Mouse (Mus musculus): ENCODE data around the gene Zmynd12. TPM values are rescaled to one million over a fixed set of nuclear protein-coding genes. Genes with fewer than 3 reads are reported as not detected.
A peak's percentile ranks its signal among the peaks of the same experiment; 100 is the strongest.

Zmynd12 gene
- polyA plus RNA-seq, 1 experiment from 2014 or later: 0.23 TPM

DNA sequence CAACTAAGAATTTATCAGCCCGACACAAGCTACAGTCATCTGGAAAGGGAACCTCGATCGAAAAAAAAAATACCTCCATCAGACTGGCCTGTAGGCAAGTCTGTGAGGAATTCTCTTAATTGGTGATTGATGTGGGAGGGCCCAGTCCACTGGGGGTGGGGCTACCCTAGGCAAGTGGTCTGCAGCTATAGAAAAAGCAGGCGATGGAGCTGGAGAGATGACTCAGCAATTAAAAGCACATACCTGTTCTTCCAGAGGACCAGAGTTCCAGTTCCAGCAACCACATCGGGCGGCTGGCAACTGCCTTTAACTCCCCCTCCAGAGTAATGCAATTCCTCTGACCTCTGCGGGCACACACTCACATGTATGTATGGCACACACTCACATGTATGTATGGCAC is 62.3 kb downstream of the Zmynd12 start:
- no peak overlapping the region for H3K4me3 ChIP-seq
- WGBS (ENCODE audit: insufficient replicate concordance): 63% methylated on average over 7 of the region's 7 CpGs
- H3K27ac ChIP-seq: no peak overlapping the region
- H3K36me3 ChIP-seq: no peaks in the 10 kb centered on the region
- ATAC-seq: no peak
- no peaks in the 10 kb centered on the region for H3K4me1 ChIP-seq
- H3K9me3 ChIP-seq (replicated peaks): no peaks in the 10 kb centered on the region
- H3K4me2 ChIP-seq: no peak overlapping the region
- H3K27me3 ChIP-seq (replicated peaks): peaks cover 25% of the 10 kb centered on the region
- no peak overlapping the region for H3K9ac ChIP-seq

DNA sequence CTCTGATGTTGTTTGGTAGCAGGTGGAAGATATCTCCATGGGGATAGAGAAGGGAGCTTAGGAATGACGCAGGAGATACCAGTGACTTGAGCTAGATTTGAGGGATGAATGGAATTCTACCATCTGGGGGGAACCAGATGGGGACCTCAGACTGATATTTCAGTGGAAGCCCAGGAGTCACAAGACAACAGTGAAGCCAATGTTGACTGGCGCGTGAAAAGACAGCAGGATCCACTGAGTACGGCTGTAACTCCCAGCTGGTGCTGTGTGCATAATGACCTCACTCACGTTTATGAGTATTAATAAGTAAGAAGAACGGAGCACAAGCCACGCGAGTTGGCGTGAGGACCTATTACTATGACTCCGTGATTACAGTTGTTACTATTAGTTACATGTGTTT is 67.1 kb downstream of the Zmynd12 start:
- H3K9ac ChIP-seq: no peak overlapping the region
- H3K4me2 ChIP-seq: no peak overlapping the region
- H3K36me3 ChIP-seq: no peaks in the 10 kb centered on the region
- H3K4me3 ChIP-seq: no peak overlapping the region
- peaks cover 50% of the 10 kb centered on the region for H3K27me3 ChIP-seq (replicated peaks)
- WGBS (ENCODE audit: insufficient replicate concordance): 81% methylated on average over 10 of the region's 10 CpGs
- ATAC-seq: no peak
- H3K4me1 ChIP-seq: peaks cover 5% of the 10 kb centered on the region; the same call in 1 of the 2 replicates
- no peaks in the 10 kb centered on the region for H3K9me3 ChIP-seq (replicated peaks)
- no peak overlapping the region for H3K27ac ChIP-seq

DNA sequence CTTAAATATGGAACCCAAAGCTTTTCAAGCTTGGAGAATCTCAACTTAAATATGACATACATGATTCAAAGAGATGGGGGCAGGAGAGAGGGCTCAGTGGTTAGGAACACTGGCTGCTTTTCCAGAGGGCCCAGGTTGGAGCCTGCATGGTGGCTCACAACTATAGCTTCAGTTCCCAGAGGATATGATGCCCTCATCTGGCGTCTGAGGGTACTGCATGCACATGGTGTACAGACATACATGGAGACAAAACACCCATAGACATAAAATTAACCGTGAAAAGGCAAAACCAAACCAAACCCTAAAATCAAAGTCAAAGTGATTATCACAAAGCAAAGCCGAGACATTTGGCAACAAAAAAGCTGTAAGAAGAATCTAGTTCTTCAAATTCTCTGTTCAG is 68.2 kb downstream of the Zmynd12 start:
- Histone ChIP-seq H3K9ac (no peak overlapping the region), H3K4me1 (peaks cover 5% of the 10 kb centered on the region; the same call in 1 of the 2 replicates), H3K4me3 (no peak overlapping the region), H3K27ac (no peak overlapping the region), H3K4me2 (no peak overlapping the region), H3K36me3 (no peaks in the 10 kb centered on the region), H3K27me3 (replicated peaks) (peaks cover 57% of the 10 kb centered on the region), H3K9me3 (replicated peaks) (no peaks in the 10 kb centered on the region)
- ATAC-seq: no peak
- 56% methylated on average over 3 of the region's 3 CpGs for WGBS (ENCODE audit: insufficient replicate concordance)

DNA sequence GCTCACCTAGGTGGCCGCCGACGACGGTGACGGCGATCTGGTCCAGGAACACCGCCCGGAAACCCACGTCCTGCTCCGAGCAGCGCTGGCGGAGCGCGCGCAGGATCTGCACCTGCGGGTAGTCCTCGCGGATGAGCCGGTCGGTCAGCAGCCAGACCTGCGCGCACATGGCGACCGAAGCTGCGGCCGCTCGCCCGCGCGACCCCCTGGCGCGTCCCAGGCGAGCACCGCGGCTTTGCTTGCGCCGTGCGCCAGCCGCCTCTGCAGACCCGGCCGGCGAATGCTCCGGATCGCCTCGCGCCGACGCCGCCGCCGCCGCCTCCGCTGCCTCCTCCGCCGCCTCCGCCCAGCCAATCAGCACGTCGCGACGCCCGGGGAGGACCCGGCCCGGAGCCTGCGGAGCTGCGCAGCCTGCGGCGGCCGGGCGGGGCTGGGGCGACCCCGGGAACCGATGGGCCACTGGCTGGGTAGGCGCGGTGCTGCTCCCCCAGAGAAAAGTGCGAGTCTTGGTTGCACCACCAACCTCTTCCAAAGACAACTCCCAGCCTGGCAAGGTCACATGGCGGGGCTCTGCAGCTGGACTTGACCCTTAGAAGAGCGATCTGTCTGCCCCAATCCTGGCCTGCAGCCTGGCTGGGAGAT is 69.8 kb downstream of the Zmynd12 start, which contains the start of gene Rimkla:
Gene Rimkla, minus strand, starts transcription at position 338 of the 642 bp plus-strand sequence.
- ATAC-seq: peak; percentile 62; the same call in 1 of the 2 replicates
- peak within 1 kb of the TSS; percentile 76 for H3K4me2 ChIP-seq
- under 1% methylated on average over 60 of the region's 77 CpGs for WGBS (ENCODE audit: insufficient replicate concordance)
- no peaks in the 10 kb centered on the region for H3K9me3 ChIP-seq (replicated peaks)
- H3K4me1 ChIP-seq: peaks cover 5% of the 10 kb centered on the region; the same call in 1 of the 2 replicates
- H3K36me3 ChIP-seq: no peaks in the 10 kb centered on the region
- H3K9ac ChIP-seq: peak within 1 kb of the TSS; percentile 31; the same call in 1 of the 2 replicates
- H3K27me3 ChIP-seq (replicated peaks): peaks cover 57% of the 10 kb centered on the region
- peak within 1 kb of the TSS; percentile 54 for H3K4me3 ChIP-seq
- no peak within 1 kb of the TSS for H3K27ac ChIP-seq

DNA sequence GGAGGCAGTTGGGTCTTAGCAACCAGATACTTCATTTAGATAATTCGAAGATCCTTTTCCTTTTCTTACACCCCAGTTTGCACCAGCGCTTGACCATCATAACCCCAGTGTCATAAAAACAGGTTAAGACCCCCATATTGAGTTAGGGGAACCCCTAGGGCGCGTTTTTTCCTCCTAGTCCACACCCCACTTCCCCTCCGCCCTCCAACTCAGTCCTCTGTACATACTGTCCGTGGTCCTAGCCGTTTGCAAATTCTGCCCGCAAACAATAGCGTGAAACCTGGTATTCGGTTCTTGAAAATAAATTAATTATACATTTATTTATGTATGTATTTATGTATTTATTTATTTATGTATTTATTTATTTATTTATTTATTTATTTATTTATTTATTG is 70.3 kb downstream of the Zmynd12 start:
- peaks cover 57% of the 10 kb centered on the region for H3K27me3 ChIP-seq (replicated peaks)
- H3K4me3 ChIP-seq: peak overlapping the region; percentile 54; the same call in 1 of the 2 replicates
- peak overlapping the region; percentile 76 for H3K4me2 ChIP-seq
- H3K4me1 ChIP-seq: peaks cover 5% of the 10 kb centered on the region; the same call in 1 of the 2 replicates
- WGBS (ENCODE audit: insufficient replicate concordance): 28% methylated on average over 10 of the region's 10 CpGs
- no peak for ATAC-seq
- H3K9me3 ChIP-seq (replicated peaks): no peaks in the 10 kb centered on the region
- H3K9ac ChIP-seq: no peak overlapping the region
- H3K27ac ChIP-seq: no peak overlapping the region
- H3K36me3 ChIP-seq: no peaks in the 10 kb centered on the region

DNA sequence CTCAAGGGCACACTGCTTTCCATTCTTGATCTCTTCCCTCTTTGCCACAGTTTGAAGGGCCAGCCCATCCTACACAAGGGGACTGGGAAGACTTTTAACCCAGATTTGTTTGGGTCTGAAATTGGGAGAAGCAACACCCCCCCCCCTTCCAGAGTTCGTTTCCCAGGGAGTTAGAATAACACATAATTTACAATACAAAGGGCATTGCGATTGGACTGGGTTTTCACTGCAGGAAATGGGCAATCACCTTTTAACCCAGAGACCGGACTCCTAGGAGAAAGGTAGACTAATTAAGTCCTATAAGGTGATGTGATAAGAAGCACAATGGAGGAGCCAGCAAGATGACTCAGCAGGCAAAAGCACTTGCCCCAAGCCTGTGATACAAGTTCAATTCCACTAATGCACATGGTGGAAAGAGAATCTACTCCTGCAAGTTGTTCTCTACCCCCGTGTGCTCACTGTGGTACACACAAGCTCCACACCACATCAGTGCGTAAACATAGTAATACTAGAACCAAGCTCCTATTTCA is 75.8 kb downstream of the Zmynd12 start:
- WGBS (ENCODE audit: insufficient replicate concordance): 52% methylated on average over 5 of the region's 5 CpGs
- H3K4me1 ChIP-seq: no peaks in the 10 kb centered on the region
- H3K9ac ChIP-seq: no peak overlapping the region
- peaks cover 23% of the 10 kb centered on the region for H3K27me3 ChIP-seq (replicated peaks)
- no peak overlapping the region for H3K4me2 ChIP-seq
- H3K36me3 ChIP-seq: no peaks in the 10 kb centered on the region
- H3K4me3 ChIP-seq: no peak overlapping the region
- no peak overlapping the region for H3K27ac ChIP-seq
- ATAC-seq: no peak
- no peaks in the 10 kb centered on the region for H3K9me3 ChIP-seq (replicated peaks)

DNA sequence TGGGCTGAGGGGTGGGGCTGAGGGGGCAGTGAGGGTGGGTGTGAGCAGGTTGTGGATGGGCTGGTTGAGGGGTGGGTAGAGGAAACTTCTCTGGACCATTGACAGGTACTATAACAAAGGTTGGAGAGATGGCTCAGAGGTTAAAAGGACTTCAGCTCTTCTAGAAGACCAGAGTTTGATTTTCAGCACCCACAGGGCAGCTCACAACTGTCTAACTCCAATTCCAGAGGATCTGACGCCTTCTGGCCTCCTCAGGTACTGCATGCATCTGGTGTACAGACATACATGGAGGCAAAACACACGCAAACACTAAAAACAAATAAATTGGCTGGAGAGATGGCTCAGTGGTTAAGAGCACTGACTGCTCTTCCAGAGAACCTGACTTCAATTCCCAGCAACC is 89.0 kb downstream of the Zmynd12 start:
- H3K27me3 ChIP-seq (replicated peaks): 0 out of 2 replicates have a peak, but pooled peaks cover 7% of the 10 kb centered on the region
- no peaks in the 10 kb centered on the region for H3K4me1 ChIP-seq
- WGBS (ENCODE audit: insufficient replicate concordance): 50% methylated on average over 2 of the region's 2 CpGs
- no peaks in the 10 kb centered on the region for H3K9me3 ChIP-seq (replicated peaks)
- no peak for ATAC-seq
- no peak overlapping the region for H3K9ac ChIP-seq
- no peak overlapping the region for H3K27ac ChIP-seq
- H3K4me3 ChIP-seq: no peak overlapping the region
- H3K4me2 ChIP-seq: no peak overlapping the region
- H3K36me3 ChIP-seq: no peaks in the 10 kb centered on the region

DNA sequence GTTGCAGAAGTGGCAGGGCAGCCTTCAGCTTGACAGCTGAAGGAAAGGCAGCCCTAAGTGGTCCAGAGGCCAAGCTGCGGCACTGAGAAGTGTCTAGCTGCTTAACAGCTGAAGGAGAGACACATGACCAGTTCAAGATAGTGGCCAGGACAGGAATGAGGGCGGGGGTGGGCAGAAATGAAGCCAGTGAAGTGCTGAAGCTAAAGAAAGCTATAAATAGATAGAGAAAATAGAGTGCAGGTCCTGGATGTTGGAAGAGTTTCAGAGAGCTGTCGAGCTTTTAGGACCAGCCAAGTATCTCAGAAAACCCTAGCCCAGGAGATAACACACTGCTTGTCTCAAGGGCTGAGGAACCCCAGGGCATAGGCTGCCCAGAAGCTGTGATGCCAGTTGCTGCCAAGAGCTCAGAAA is 90.1 kb downstream of the Zmynd12 start:
- Histone ChIP-seq H3K27ac (no peak overlapping the region), H3K9ac (no peak overlapping the region), H3K4me2 (no peak overlapping the region), H3K36me3 (no peaks in the 10 kb centered on the region), H3K4me3 (no peak overlapping the region), H3K4me1 (no peaks in the 10 kb centered on the region), H3K9me3 (replicated peaks) (no peaks in the 10 kb centered on the region), H3K27me3 (replicated peaks) (0 out of 2 replicates have a peak, but pooled peaks cover 7% of the 10 kb centered on the region)
- WGBS (ENCODE audit: insufficient replicate concordance): 42% methylated on average over 3 of the region's 3 CpGs
- no peak for ATAC-seq

Other genes starting within 250 kb of the Zmynd12 start
- 3.6 and 3.8 TPM in 2 replicates for gene Zfp691, start 248.6 kb upstream of the Zmynd12 start, polyA plus RNA-seq (2016; fragmentation: Nextera tagmentation; extraction: Ambion mirVana)
- 328 and 333 TPM in 2 replicates for gene Ermap, start 232.8 kb upstream of the Zmynd12 start, polyA plus RNA-seq (2016; fragmentation: Nextera tagmentation; extraction: Ambion mirVana)
- 114 and 121 TPM in 2 replicates for gene Svbp, start 227.5 kb upstream of the Zmynd12 start, polyA plus RNA-seq (2016; fragmentation: Nextera tagmentation; extraction: Ambion mirVana)
- gene Tmem269, start 204.6 kb upstream of the Zmynd12 start, polyA plus RNA-seq (2016; fragmentation: Nextera tagmentation; extraction: Ambion mirVana): not detected in 2 replicates
- 18.1 and 19.6 TPM in 2 replicates for gene AU022252, start 190.1 kb upstream of the Zmynd12 start, polyA plus RNA-seq (2016; fragmentation: Nextera tagmentation; extraction: Ambion mirVana)
- 9.7 and 11.4 TPM in 2 replicates for gene P3h1, start 189.9 kb upstream of the Zmynd12 start, polyA plus RNA-seq (2016; fragmentation: Nextera tagmentation; extraction: Ambion mirVana)
- gene Cldn19, start 167.4 kb upstream of the Zmynd12 start, polyA plus RNA-seq (2016; fragmentation: Nextera tagmentation; extraction: Ambion mirVana): not detected in 2 replicates
- gene Ybx1, start 128.2 kb upstream of the Zmynd12 start, polyA plus RNA-seq (2016; fragmentation: Nextera tagmentation; extraction: Ambion mirVana): 699 and 700 TPM in 2 replicates
- gene Ppih, start 102.3 kb upstream of the Zmynd12 start, polyA plus RNA-seq (2016; fragmentation: Nextera tagmentation; extraction: Ambion mirVana): 88.1 and 93.4 TPM in 2 replicates
- 1.4 and 1.9 TPM in 2 replicates for gene Ccdc30, start 7.3 kb upstream of the Zmynd12 start, polyA plus RNA-seq (2016; fragmentation: Nextera tagmentation; extraction: Ambion mirVana)
- 20.2 and 20.9 TPM in 2 replicates for gene Ppcs, start 394 bp upstream of the Zmynd12 start, polyA plus RNA-seq (2016; fragmentation: Nextera tagmentation; extraction: Ambion mirVana)
- gene Rimkla, start 69.8 kb downstream of the Zmynd12 start, polyA plus RNA-seq (2016; fragmentation: Nextera tagmentation; extraction: Ambion mirVana): 0.04 and 0.08 TPM in 2 replicates
- 10.0 and 10.8 TPM in 2 replicates for gene Foxj3, start 114.2 kb downstream of the Zmynd12 start, polyA plus RNA-seq (2016; fragmentation: Nextera tagmentation; extraction: Ambion mirVana)
- 1.1 and 1.2 TPM in 2 replicates for gene Frg2f1, start 116.7 kb downstream of the Zmynd12 start, polyA plus RNA-seq (2016; fragmentation: Nextera tagmentation; extraction: Ambion mirVana)
- not detected in 2 replicates for gene Guca2a, start 214.9 kb downstream of the Zmynd12 start, polyA plus RNA-seq (2016; fragmentation: Nextera tagmentation; extraction: Ambion mirVana)
- gene Guca2b, start 236.1 kb downstream of the Zmynd12 start, polyA plus RNA-seq (2016; fragmentation: Nextera tagmentation; extraction: Ambion mirVana): 0.29 TPM in 1 of 2 replicates, not detected in the other